ENCODE assay signal across 25 mouse cellular contexts in genomic region chr1:151786406-151786805, GRCm38 (mm10). TPM values are rescaled to one million over a fixed set of nuclear protein-coding genes. Genes with fewer than 3 reads are reported as not detected.
DNase-seq lines count a peak whose midpoint lies in the region; ATAC-seq and TF ChIP-seq lines count a peak whose summit lies in the region.
"Had no signal": no experiment of that assay in that cellular context is flagged by ENCODE, and none has a peak within 500 bp of the region (broad histone marks: within the 10 kb centered on the region; RNA-seq: fewer than 3 reads in every experiment).

No protein-coding gene starts in this region.

- no peak overlapping the region for H3ac ChIP-seq in myocyte (ENCODE audit: control insufficient read depth, insufficient read length)

- no peak overlapping the region for H3K9ac ChIP-seq in kidney, embryonic 14.5 days (ENCODE audit: low read depth, low read length)
- H3K9ac ChIP-seq in stomach, postnatal 0 days (ENCODE audit: low read length) = no peak overlapping the region
- H3K9ac ChIP-seq: forebrain, postnatal 0 days; heart, embryonic 12.5 days; heart, embryonic 15.5 days; hindbrain, embryonic 14.5 days had no signal

- TF ChIP-seq POLR2A in myocyte (IDR thresholded peaks at IDR 0.05; ENCODE audit: insufficient read length, low read depth) = no peak

- no peak for ATAC-seq in kidney, embryonic 14.5 days (ENCODE audit: low FRiP score, low TSS enrichment)
- no peak for ATAC-seq in stomach, postnatal 0 days (ENCODE audit: low FRiP score, low TSS enrichment)
- ATAC-seq: activated CD4-positive, CD25-positive, alpha-beta regulatory T cell, adult 4 months; forebrain, embryonic 14.5 days; forebrain, postnatal 0 days; hindbrain, postnatal 0 days; inflammation-experienced regulatory T-cells, adult 6 months; intestine, embryonic 16.5 days had no signal

- 87% methylated on average over 5 of the region's 5 CpGs for WGBS in kidney, embryonic 14.5 days
- WGBS in stomach, postnatal 0 days = 87% methylated on average over 5 of the region's 5 CpGs

- H3K9me3 ChIP-seq in kidney, embryonic 14.5 days (ENCODE audit: control insufficient read depth, low read length) = no peaks in the 10 kb centered on the region
- H3K9me3 ChIP-seq in stomach, postnatal 0 days (ENCODE audit: control insufficient read depth, low read length) = no peaks in the 10 kb centered on the region
- H3K9me3 ChIP-seq: heart, embryonic 12.5 days; heart, embryonic 15.5 days had no signal

- peaks cover 77% of the 10 kb centered on the region for H3K36me3 ChIP-seq in myocyte (ENCODE audit: control insufficient read depth, insufficient read depth)
- peaks cover 22% of the 10 kb centered on the region; the same call in 1 of the 2 replicates for H3K36me3 ChIP-seq in kidney, embryonic 14.5 days (ENCODE audit: control insufficient read depth, insufficient read depth, low read length)
- H3K36me3 ChIP-seq in stomach, postnatal 0 days (ENCODE audit: control insufficient read depth, insufficient read depth, low read length) = peaks cover 10% of the 10 kb centered on the region

- intact Hi-C loops in heart, postnatal 10 days (cut with DNase I) = no loop called here

- H3K27me3 ChIP-seq in myocyte (ENCODE audit: control insufficient read depth, insufficient read depth, insufficient read length) = no peaks in the 10 kb centered on the region
- no peaks in the 10 kb centered on the region for H3K27me3 ChIP-seq in kidney, embryonic 14.5 days (ENCODE audit: control insufficient read depth, insufficient read depth, low read length)
- no peaks in the 10 kb centered on the region for H3K27me3 ChIP-seq in stomach, postnatal 0 days (ENCODE audit: control insufficient read depth, insufficient read depth, low read length)
- H3K27me3 ChIP-seq: heart, embryonic 12.5 days; heart, embryonic 15.5 days had no signal

- no peaks in the 10 kb centered on the region for H3K4me1 ChIP-seq in kidney, embryonic 14.5 days (ENCODE audit: control insufficient read depth, insufficient read depth, low read length)
- no peaks in the 10 kb centered on the region for H3K4me1 ChIP-seq in stomach, postnatal 0 days (replicated peaks; ENCODE audit: control insufficient read depth, insufficient read depth)
- H3K4me1 ChIP-seq: heart, embryonic 12.5 days; heart, embryonic 15.5 days had no signal

- no peaks in the 10 kb centered on the region for H3K79me2 ChIP-seq in myocyte (ENCODE audit: control insufficient read depth, insufficient read depth)

- peak; percentile 15 to 74 for DNase-seq in adrenal gland, adult (ENCODE audit: inconsistent age in 2 of 2, low spot score in 1 of 2)
- no peak for DNase-seq in adrenal gland, postnatal 4 days (ENCODE audit: low spot score in 2 of 2)
- peak; percentile 56 for DNase-seq in heart, adult 11 months
- DNase-seq in heart, postnatal 10 days = no peak
- peak; percentile 22 to 45 for DNase-seq in adrenal gland, postnatal 36 days
- no peak for DNase-seq in stomach, postnatal 0 days (ENCODE audit: low spot score)
- DNase-seq: cerebellum, adult 18-20 months; cerebellum, adult 9-10 months; cerebellum, postnatal 14 days; forebrain, postnatal 0 days; gastrocnemius, adult 2 months; gastrocnemius, postnatal 14 days; heart, adult 18-20 months; heart, postnatal 14 days; heart, postnatal 4 days had no signal

- H3K4me3 ChIP-seq in myocyte = no peak overlapping the region
- H3K4me3 ChIP-seq in kidney, embryonic 14.5 days (ENCODE audit: low read length) = no peak overlapping the region
- no peak overlapping the region for H3K4me3 ChIP-seq in stomach, postnatal 0 days (ENCODE audit: low read depth, low read length)
- H3K4me3 ChIP-seq: gastrocnemius, adult 2 months; heart, embryonic 12.5 days; heart, embryonic 15.5 days had no signal

- TF ChIP-seq CTCF in stomach, postnatal 0 days (IDR thresholded peaks at IDR 0.05; ENCODE audit: low read depth) = no peak

- no peak for TF ChIP-seq EP300 in stomach, postnatal 0 days (optimal IDR thresholded peaks at IDR 0.05)

- no peak overlapping the region for H3K4me2 ChIP-seq in myocyte (ENCODE audit: low read depth)
- no peak overlapping the region for H3K4me2 ChIP-seq in kidney, embryonic 14.5 days (replicated peaks; ENCODE audit: low read depth, low read length)
- H3K4me2 ChIP-seq in stomach, postnatal 0 days (replicated peaks; ENCODE audit: low read depth) = no peak overlapping the region
- H3K4me2 ChIP-seq: heart, embryonic 12.5 days; heart, embryonic 15.5 days; hindbrain, embryonic 14.5 days had no signal

- H3K27ac ChIP-seq in kidney, embryonic 14.5 days (ENCODE audit: low read depth, low read length) = no peak overlapping the region
- H3K27ac ChIP-seq in stomach, postnatal 0 days (replicated peaks) = no peak overlapping the region
- H3K27ac ChIP-seq: gastrocnemius, adult 2 months; heart, embryonic 15.5 days; hindbrain, embryonic 14.5 days; hindbrain, postnatal 0 days had no signal

TF ChIP-seq in myocyte, 11 proteins besides CTCF, POLR2A, EP300 and RAD21:
- peak in 2 of 3 experiments; percentile 30 to 49 for TF ChIP-seq MYOD1 (IDR thresholded peaks at IDR 0.05; ENCODE audit: control insufficient read depth in 1 of 3, insufficient read length in 2 of 3, low read depth in 2 of 3)
- no peak for TF ChIP-seq TCF12 (IDR thresholded peaks at IDR 0.05; ENCODE audit: insufficient read depth, poor library complexity, severe bottlenecking)
TF ChIP-seq in myocyte: peak in this region for 1.

RNA-seq across cellular contexts. Expression of gene Edem3, which starts 31.2 kb away (rescaled TPM):
- 100 to 1,000 TPM; 112 to 115 TPM for total RNA-seq in adrenal gland, postnatal 4 days (2021)
- 10 to 100 TPM; 24.9 to 28.1 TPM for total RNA-seq in heart, postnatal 10 days (2021)
- 100 to 1,000 TPM; 120 to 146 TPM for total RNA-seq in adrenal gland, postnatal 36 days (2021)
- polyA plus RNA-seq in myocyte (2012; fragmentation: generic; extraction: Trizol) = 10.0 TPM
- 9.1 and 21.7 TPM in 2 replicates for polyA plus RNA-seq in kidney, embryonic 14.5 days (2014; fragmentation: Nextera tagmentation; extraction: Ambion mirVana)
- 7.2 and 7.5 TPM in 2 replicates for polyA plus RNA-seq in stomach, postnatal 0 days (2015; fragmentation: Nextera tagmentation; extraction: Ambion mirVana)

Comparison
In these comparisons a context has a peak if more than half of its experiments do, and no peak if none do; other contexts are left out.
1. DNase-seq: peak in adrenal gland, adult (2 of 2), heart, adult 11 months (single experiment) and adrenal gland, postnatal 36 days (2 of 2); none in adrenal gland, postnatal 4 days (0 of 2), heart, postnatal 10 days (0 of 2) and stomach, postnatal 0 days (single experiment).